Mouse (Mus musculus): ENCODE measurements around the gene Uqcc2. TPM values are rescaled to one million over a fixed set of nuclear protein-coding genes. Genes with fewer than 3 reads are reported as not detected.
A peak's percentile ranks its signal among the peaks of the same experiment; 100 is the strongest.

Gene Uqcc2
- polyA plus RNA-seq, 1 experiment: 740 TPM

- Histone ChIP-seq H3ac (ENCODE audit: control insufficient read depth, insufficient read length) (no peak overlapping the region), H3K79me2 (ENCODE audit: control insufficient read depth, insufficient read depth) (no peaks in the 10 kb centered on the region), H3K4me3 (no peak overlapping the region), H3K36me3 (ENCODE audit: control insufficient read depth, insufficient read depth) (no peaks in the 10 kb centered on the region), H3K27me3 (ENCODE audit: control insufficient read depth, insufficient read depth, insufficient read length) (no peaks in the 10 kb centered on the region), H3K4me2 (ENCODE audit: low read depth) (peak overlapping the region; percentile 73)
- no peak for TF ChIP-seq MAX (IDR thresholded peaks at IDR 0.05; ENCODE audit: low read depth)
- peak; percentile 47 for TF ChIP-seq USF1 (IDR thresholded peaks at IDR 0.05; ENCODE audit: low read depth)
- no peak for TF ChIP-seq SRF (IDR thresholded peaks at IDR 0.05; ENCODE audit: control insufficient read depth, insufficient read length, low read depth)
- peak; percentile 74 for TF ChIP-seq TCF3 (IDR thresholded peaks at IDR 0.05; ENCODE audit: insufficient read length, low read depth)
- TF ChIP-seq MYOG (IDR thresholded peaks at IDR 0.05; ENCODE audit: control insufficient read depth in 1 of 3, insufficient read depth in 1 of 3, insufficient read length in 2 of 3, low read depth in 2 of 3): peak; percentile 79 to 96 (median 90)
- no peak for TF ChIP-seq E2F4 (IDR thresholded peaks at IDR 0.05; ENCODE audit: insufficient read depth)
- peak; percentile 72 for TF ChIP-seq TCF12 (IDR thresholded peaks at IDR 0.05; ENCODE audit: insufficient read depth, poor library complexity, severe bottlenecking)
- TF ChIP-seq POLR2AphosphoS2 (IDR thresholded peaks at IDR 0.05; ENCODE audit: insufficient read length, low read depth): peak; percentile 92
- peak; percentile 65 for TF ChIP-seq POLR2A (IDR thresholded peaks at IDR 0.05; ENCODE audit: insufficient read length, low read depth)
- TF ChIP-seq MYOD1 (IDR thresholded peaks at IDR 0.05; ENCODE audit: control insufficient read depth in 1 of 3, insufficient read length in 2 of 3, low read depth in 2 of 3): peak; percentile 58 to 97 (median 94)
- no peak for TF ChIP-seq REST (IDR thresholded peaks at IDR 0.05; ENCODE audit: insufficient read depth, insufficient read length)
- TF ChIP-seq CEBPB (IDR thresholded peaks at IDR 0.05; ENCODE audit: insufficient read depth, poor library complexity, severe bottlenecking): no peak
Observed at GRCm38 (mm10) chr17:27141971-27142450, 8.3 kb upstream of the Uqcc2 start.

GRCm38 (mm10) chr17:27140262-27140661 is 6.5 kb upstream of the Uqcc2 start:
- Histone ChIP-seq H3K4me2 (ENCODE audit: low read depth) (no peak overlapping the region), H3K79me2 (ENCODE audit: control insufficient read depth, insufficient read depth) (no peaks in the 10 kb centered on the region)
- no peak for TF ChIP-seq CEBPB (IDR thresholded peaks at IDR 0.05; ENCODE audit: insufficient read depth, poor library complexity, severe bottlenecking)
- TF ChIP-seq REST (IDR thresholded peaks at IDR 0.05; ENCODE audit: insufficient read depth, insufficient read length): no peak
- no peak for TF ChIP-seq POLR2A (IDR thresholded peaks at IDR 0.05; ENCODE audit: insufficient read length, low read depth)
- no peak for TF ChIP-seq MAX (IDR thresholded peaks at IDR 0.05; ENCODE audit: low read depth)
- no peak for TF ChIP-seq E2F4 (IDR thresholded peaks at IDR 0.05; ENCODE audit: insufficient read depth)
- TF ChIP-seq TCF3 (IDR thresholded peaks at IDR 0.05; ENCODE audit: insufficient read length, low read depth): no peak
- no peak for TF ChIP-seq MYOG (IDR thresholded peaks at IDR 0.05; ENCODE audit: control insufficient read depth in 1 of 3, insufficient read depth in 1 of 3, insufficient read length in 2 of 3, low read depth in 2 of 3)
- TF ChIP-seq SRF (IDR thresholded peaks at IDR 0.05; ENCODE audit: control insufficient read depth, insufficient read length, low read depth): no peak
- TF ChIP-seq USF1 (IDR thresholded peaks at IDR 0.05; ENCODE audit: low read depth): no peak
- no peak for TF ChIP-seq POLR2AphosphoS2 (IDR thresholded peaks at IDR 0.05; ENCODE audit: insufficient read length, low read depth)
- no peak for TF ChIP-seq TCF12 (IDR thresholded peaks at IDR 0.05; ENCODE audit: insufficient read depth, poor library complexity, severe bottlenecking)
- no peak for TF ChIP-seq MYOD1 (IDR thresholded peaks at IDR 0.05; ENCODE audit: control insufficient read depth in 1 of 3, insufficient read length in 2 of 3, low read depth in 2 of 3)

GRCm38 (mm10) chr17:27139304-27139703 is 5.6 kb upstream of the Uqcc2 start:
- Histone ChIP-seq H3K4me2 (ENCODE audit: low read depth) (peak overlapping the region; percentile 6), H3K36me3 (ENCODE audit: control insufficient read depth, insufficient read depth) (no peaks in the 10 kb centered on the region), H3K27me3 (ENCODE audit: control insufficient read depth, insufficient read depth, insufficient read length) (no peaks in the 10 kb centered on the region), H3K79me2 (ENCODE audit: control insufficient read depth, insufficient read depth) (no peaks in the 10 kb centered on the region), H3ac (ENCODE audit: control insufficient read depth, insufficient read length) (no peak overlapping the region), H3K4me3 (no peak overlapping the region)
- TF ChIP-seq CEBPB (IDR thresholded peaks at IDR 0.05; ENCODE audit: insufficient read depth, poor library complexity, severe bottlenecking) (no peak), E2F4 (IDR thresholded peaks at IDR 0.05; ENCODE audit: insufficient read depth) (no peak), TCF12 (IDR thresholded peaks at IDR 0.05; ENCODE audit: insufficient read depth, poor library complexity, severe bottlenecking) (no peak), TCF3 (IDR thresholded peaks at IDR 0.05; ENCODE audit: insufficient read length, low read depth) (no peak), SRF (IDR thresholded peaks at IDR 0.05; ENCODE audit: control insufficient read depth, insufficient read length, low read depth) (no peak), USF1 (IDR thresholded peaks at IDR 0.05; ENCODE audit: low read depth) (no peak), POLR2AphosphoS2 (IDR thresholded peaks at IDR 0.05; ENCODE audit: insufficient read length, low read depth) (no peak)

More at GRCm38 (mm10) chr17:27140262-27140661, 6.5 kb upstream of the Uqcc2 start:
- H3K36me3 ChIP-seq (ENCODE audit: control insufficient read depth, insufficient read depth): no peaks in the 10 kb centered on the region
- H3K4me3 ChIP-seq: no peak overlapping the region
- no peaks in the 10 kb centered on the region for H3K27me3 ChIP-seq (ENCODE audit: control insufficient read depth, insufficient read depth, insufficient read length)
- no peak overlapping the region for H3ac ChIP-seq (ENCODE audit: control insufficient read depth, insufficient read length)

DNA sequence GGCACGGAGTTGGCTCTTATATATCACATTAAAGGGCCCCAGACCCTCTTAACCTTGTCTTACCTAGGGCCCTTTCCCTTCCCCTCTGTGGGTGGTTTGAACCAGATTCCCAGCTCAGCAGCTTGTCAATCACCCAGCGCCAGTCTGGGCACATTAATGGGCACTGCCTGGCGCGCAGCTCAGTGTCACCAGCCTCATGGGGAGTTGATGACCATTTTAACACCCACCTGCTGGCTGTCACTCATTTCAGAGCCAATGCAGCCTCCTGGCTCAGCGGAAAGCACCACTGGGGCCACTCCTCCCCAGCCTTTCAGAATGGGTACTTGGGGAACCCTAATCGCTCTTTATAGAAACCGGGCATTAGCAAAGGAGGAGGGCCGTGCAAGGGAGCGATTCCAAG is 4.7 kb upstream of the Uqcc2 start:
- Histone ChIP-seq H3K36me3 (ENCODE audit: control insufficient read depth, insufficient read depth) (no peaks in the 10 kb centered on the region), H3K4me2 (ENCODE audit: low read depth) (no peak overlapping the region), H3K27me3 (ENCODE audit: control insufficient read depth, insufficient read depth, insufficient read length) (no peaks in the 10 kb centered on the region), H3K4me3 (no peak overlapping the region), H3K79me2 (ENCODE audit: control insufficient read depth, insufficient read depth) (no peaks in the 10 kb centered on the region), H3ac (ENCODE audit: control insufficient read depth, insufficient read length) (no peak overlapping the region)
- TF ChIP-seq E2F4 (IDR thresholded peaks at IDR 0.05; ENCODE audit: insufficient read depth) (no peak), MYOD1 (IDR thresholded peaks at IDR 0.05; ENCODE audit: control insufficient read depth in 1 of 3, insufficient read length in 2 of 3, low read depth in 2 of 3) (peak; percentile 77 to 95 (median 78)), TCF3 (IDR thresholded peaks at IDR 0.05; ENCODE audit: insufficient read length, low read depth) (no peak), TCF12 (IDR thresholded peaks at IDR 0.05; ENCODE audit: insufficient read depth, poor library complexity, severe bottlenecking) (peak; percentile 28), SRF (IDR thresholded peaks at IDR 0.05; ENCODE audit: control insufficient read depth, insufficient read length, low read depth) (no peak), MYOG (IDR thresholded peaks at IDR 0.05; ENCODE audit: control insufficient read depth in 1 of 3, insufficient read depth in 1 of 3, insufficient read length in 2 of 3, low read depth in 2 of 3) (peak in 2 of 3 experiments; percentile 6 to 59)

- no peak overlapping the region for H3K4me2 ChIP-seq (ENCODE audit: low read depth)
- H3K79me2 ChIP-seq (ENCODE audit: control insufficient read depth, insufficient read depth): peaks cover 31% of the 10 kb centered on the region
- no peak overlapping the region for H3K4me3 ChIP-seq
- H3K27me3 ChIP-seq (ENCODE audit: control insufficient read depth, insufficient read depth, insufficient read length): no peaks in the 10 kb centered on the region
- no peak for TF ChIP-seq TCF3 (IDR thresholded peaks at IDR 0.05; ENCODE audit: insufficient read length, low read depth)
- no peak for TF ChIP-seq MAX (IDR thresholded peaks at IDR 0.05; ENCODE audit: low read depth)
- no peak for TF ChIP-seq E2F4 (IDR thresholded peaks at IDR 0.05; ENCODE audit: insufficient read depth)
- no peak for TF ChIP-seq CEBPB (IDR thresholded peaks at IDR 0.05; ENCODE audit: insufficient read depth, poor library complexity, severe bottlenecking)
- TF ChIP-seq SRF (IDR thresholded peaks at IDR 0.05; ENCODE audit: control insufficient read depth, insufficient read length, low read depth): no peak
- no peak for TF ChIP-seq REST (IDR thresholded peaks at IDR 0.05; ENCODE audit: insufficient read depth, insufficient read length)
- no peak for TF ChIP-seq MYOD1 (IDR thresholded peaks at IDR 0.05; ENCODE audit: control insufficient read depth in 1 of 3, insufficient read length in 2 of 3, low read depth in 2 of 3)
- TF ChIP-seq USF1 (IDR thresholded peaks at IDR 0.05; ENCODE audit: low read depth): no peak
- no peak for TF ChIP-seq TCF12 (IDR thresholded peaks at IDR 0.05; ENCODE audit: insufficient read depth, poor library complexity, severe bottlenecking)
- no peak for TF ChIP-seq MYOG (IDR thresholded peaks at IDR 0.05; ENCODE audit: control insufficient read depth in 1 of 3, insufficient read depth in 1 of 3, insufficient read length in 2 of 3, low read depth in 2 of 3)
- no peak for TF ChIP-seq POLR2A (IDR thresholded peaks at IDR 0.05; ENCODE audit: insufficient read length, low read depth)
- H3ac ChIP-seq (ENCODE audit: control insufficient read depth, insufficient read length): no peak overlapping the region
- peaks cover 3% of the 10 kb centered on the region for H3K36me3 ChIP-seq (ENCODE audit: control insufficient read depth, insufficient read depth)
Observed at GRCm38 (mm10) chr17:27134715-27135114, 999 bp upstream of the Uqcc2 start.
